Mouse (Mus musculus) testis, adult 2 months (tissue): ENCODE results near the gene Mrpl54.

Experiments used
- CTCF ChIP-seq: fragments of 200-500 bp; IDR thresholded peaks from 2 replicates; pipeline ENCODE4 v1.5.1; 2012; ENCODE audit warnings: low read depth, mild to moderate bottlenecking, inconsistent platforms, low read length, moderate library complexity; ENCODE audit not compliant: control insufficient read depth, insufficient read depth, insufficient replicate concordance
- POLR2A ChIP-seq: fragments of 200-500 bp; IDR thresholded peaks from 2 replicates; pipeline ENCODE4 v1.6.1; 2012; ENCODE audit warnings: low read depth, mild to moderate bottlenecking, inconsistent platforms, low read length, moderate library complexity; ENCODE audit not compliant: control insufficient read depth

GRCm38 (mm10) chr10:81265540-81265939 is 1.2 kb downstream of the Mrpl54 start:
- no peak for TF ChIP-seq CTCF
- TF ChIP-seq POLR2A, result no peak
